Mouse (Mus musculus): Measurements from ENCODE around the gene Abhd12b. TPM values are rescaled to one million over a fixed set of nuclear protein-coding genes. Genes with fewer than 3 reads are reported as not detected.

Abhd12b gene
- polyA plus RNA-seq, 1 experiment from 2014 or later = 0.34 TPM

GRCm38 (mm10) chr12:70216229-70216800 is 62.4 kb downstream of the Abhd12b start:
- Histone ChIP-seq H3K27me3 (no peaks in the 10 kb centered on the region), H3K36me3 (no peaks in the 10 kb centered on the region), H3K9me3 (no peaks in the 10 kb centered on the region), H3K27ac (no peak overlapping the region; the same call in 1 of the 2 replicates), H3K9ac (replicated peaks) (no peak overlapping the region), H3K4me3 (replicated peaks) (no peak overlapping the region), H3K4me2 (replicated peaks) (no peak overlapping the region), H3K4me1 (replicated peaks) (peaks cover 6% of the 10 kb centered on the region)
- WGBS = 39% methylated on average over 16 of the region's 16 CpGs
- ATAC-seq = no peak

DNA sequence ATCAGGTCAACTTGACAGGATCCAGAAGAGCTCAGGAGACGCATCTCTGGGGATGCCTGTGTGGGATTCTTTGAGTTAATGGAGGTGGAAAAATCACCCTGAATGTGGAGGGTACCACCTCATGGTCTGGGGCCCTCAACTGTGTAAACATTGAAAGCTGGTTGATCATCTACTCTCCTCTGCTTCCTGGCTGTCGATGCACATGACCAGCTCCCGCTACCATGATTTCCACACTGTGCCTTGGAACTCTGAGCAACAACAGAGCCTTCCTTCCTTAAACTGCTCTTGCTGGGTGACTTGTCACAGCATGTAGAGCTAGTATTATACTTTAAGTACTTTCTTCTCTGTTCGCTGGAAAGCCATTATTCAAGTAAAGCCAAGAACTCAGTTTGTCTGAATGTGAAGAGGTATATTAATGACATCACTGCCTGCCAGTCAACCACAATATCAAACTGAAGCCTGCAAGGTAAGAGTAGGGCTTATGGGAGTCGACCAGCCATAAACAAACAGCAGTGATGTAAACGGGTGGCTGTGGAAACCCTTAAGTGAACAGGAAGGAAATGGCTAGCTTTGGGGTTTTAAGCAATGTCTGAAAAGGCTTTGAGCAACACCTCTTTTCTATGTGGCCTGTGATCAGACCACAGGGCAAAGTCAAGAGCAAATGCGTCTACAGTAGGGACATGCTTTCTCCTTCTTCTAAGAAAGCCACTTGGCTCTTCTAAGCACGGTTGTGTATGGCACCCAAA is 65.0 kb downstream of the Abhd12b start:
- WGBS = 84% methylated on average over 8 of the region's 8 CpGs
- Histone ChIP-seq H3K27ac (no peak overlapping the region), H3K36me3 (no peaks in the 10 kb centered on the region), H3K4me2 (replicated peaks) (no peak overlapping the region), H3K9me3 (no peaks in the 10 kb centered on the region), H3K9ac (replicated peaks) (no peak overlapping the region), H3K4me3 (replicated peaks) (no peak overlapping the region), H3K27me3 (no peaks in the 10 kb centered on the region), H3K4me1 (replicated peaks) (peaks cover 15% of the 10 kb centered on the region)
- no peak for ATAC-seq

- Histone ChIP-seq H3K9me3 (no peaks in the 10 kb centered on the region), H3K4me1 (replicated peaks) (peaks cover 10% of the 10 kb centered on the region), H3K4me3 (replicated peaks) (no peak overlapping the region), H3K9ac (replicated peaks) (no peak overlapping the region), H3K36me3 (no peaks in the 10 kb centered on the region), H3K27ac (no peak overlapping the region), H3K27me3 (peaks cover 7% of the 10 kb centered on the region), H3K4me2 (replicated peaks) (no peak overlapping the region)
- ATAC-seq = no peak
- WGBS = 83% methylated on average over 5 of the region's 5 CpGs
Measured at GRCm38 (mm10) chr12:70221425-70221824, 67.5 kb downstream of the Abhd12b start.

GRCm38 (mm10) chr12:70223331-70223730 is 69.4 kb downstream of the Abhd12b start:
- Histone ChIP-seq H3K36me3 (no peaks in the 10 kb centered on the region), H3K4me1 (replicated peaks) (peaks cover 24% of the 10 kb centered on the region), H3K9ac (replicated peaks) (no peak overlapping the region), H3K4me2 (replicated peaks) (no peak overlapping the region), H3K9me3 (no peaks in the 10 kb centered on the region), H3K27me3 (peaks cover 18% of the 10 kb centered on the region), H3K27ac (no peak overlapping the region), H3K4me3 (replicated peaks) (no peak overlapping the region)
- WGBS = 66% methylated on average over 4 of the region's 4 CpGs
- no peak for ATAC-seq

DNA sequence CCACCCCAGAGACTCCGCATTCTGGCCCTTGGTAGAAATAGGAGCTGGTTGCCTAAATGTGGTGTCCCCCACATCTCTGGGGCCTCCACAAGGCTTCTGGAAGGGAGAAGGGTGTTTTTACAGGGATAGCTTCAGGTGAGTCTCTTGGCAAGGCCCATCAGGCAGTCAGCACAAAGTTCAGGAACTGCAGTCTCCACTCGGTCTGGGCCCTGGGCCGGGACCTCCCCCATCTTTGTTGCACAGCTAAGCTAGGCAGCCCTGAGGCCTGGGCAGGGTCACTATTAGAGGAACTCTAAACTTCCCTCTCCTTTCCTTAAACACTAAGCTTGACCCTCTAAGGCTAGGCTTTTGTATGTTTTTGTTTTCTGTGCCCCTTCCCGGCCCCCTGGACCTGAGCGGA is 72.7 kb downstream of the Abhd12b start:
- no peaks in the 10 kb centered on the region for H3K36me3 ChIP-seq
- peak; percentile 27; the same call in 1 of the 2 replicates for ATAC-seq
- no peak overlapping the region for H3K27ac ChIP-seq
- no peaks in the 10 kb centered on the region for H3K9me3 ChIP-seq
- WGBS = 28% methylated on average over 5 of the region's 5 CpGs
- peak overlapping the region; percentile 46 for H3K4me3 ChIP-seq (replicated peaks)
- H3K9ac ChIP-seq (replicated peaks) = peak overlapping the region; percentile 64; the same call in 1 of the 2 replicates
- H3K27me3 ChIP-seq = peaks cover 21% of the 10 kb centered on the region
- peaks cover 25% of the 10 kb centered on the region for H3K4me1 ChIP-seq (replicated peaks)
- H3K4me2 ChIP-seq (replicated peaks) = peak overlapping the region; percentile 87

DNA sequence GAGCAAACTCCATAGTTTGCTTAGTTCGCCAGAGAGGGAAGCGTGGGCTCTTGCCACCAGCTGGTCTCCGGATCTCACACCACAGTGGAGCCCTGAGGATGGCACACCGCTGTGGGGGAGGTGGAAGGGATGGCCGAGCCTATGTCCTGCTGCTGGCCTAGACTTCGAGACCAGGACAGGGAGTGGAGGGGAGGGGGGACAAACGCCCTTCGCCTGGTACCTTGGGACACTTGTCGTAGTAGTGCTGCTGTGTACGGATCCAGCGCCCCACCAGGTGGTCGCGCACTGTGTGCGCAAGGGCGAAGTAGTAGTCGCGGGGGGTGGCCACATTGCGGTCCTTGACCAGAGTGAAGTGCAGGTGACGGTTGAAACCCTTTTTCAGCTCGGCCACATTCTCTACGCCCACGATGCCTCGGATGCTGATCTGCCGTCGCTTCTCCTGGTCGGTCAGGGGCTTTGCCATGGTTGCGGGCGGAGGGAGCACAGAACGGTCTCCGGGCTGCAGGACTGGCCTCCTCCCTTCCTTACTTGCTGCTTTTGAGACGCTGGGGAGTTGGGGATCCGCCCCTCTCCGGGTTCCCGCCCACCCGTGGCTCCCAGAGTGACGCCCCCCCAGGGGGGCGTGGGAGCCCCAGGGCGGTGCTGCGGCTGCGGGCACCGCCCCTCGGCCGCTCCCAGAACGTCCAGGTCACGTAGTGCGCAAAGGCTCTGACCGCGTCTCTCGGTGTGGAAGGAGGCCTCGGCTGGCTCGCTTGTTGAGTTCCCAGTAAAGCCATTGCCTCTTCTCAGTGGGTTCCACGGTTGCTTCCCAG is 73.4 kb downstream of the Abhd12b start:
- H3K9me3 ChIP-seq = no peaks in the 10 kb centered on the region
- H3K27ac ChIP-seq = no peak overlapping the region
- no peaks in the 10 kb centered on the region for H3K36me3 ChIP-seq
- H3K27me3 ChIP-seq = peaks cover 21% of the 10 kb centered on the region
- WGBS = 1% methylated on average over 46 of the region's 52 CpGs
- ATAC-seq = peak; percentile 81
- peak overlapping the region; percentile 64 for H3K9ac ChIP-seq (replicated peaks)
- H3K4me2 ChIP-seq (replicated peaks) = peak overlapping the region; percentile 87
- peak overlapping the region; percentile 46 for H3K4me3 ChIP-seq (replicated peaks)
- H3K4me1 ChIP-seq (replicated peaks) = peaks cover 31% of the 10 kb centered on the region

- 63% methylated on average over 11 of the region's 11 CpGs for WGBS
- no peak overlapping the region for H3K27ac ChIP-seq
- no peaks in the 10 kb centered on the region for H3K36me3 ChIP-seq
- no peak overlapping the region for H3K4me3 ChIP-seq (replicated peaks)
- peaks cover 21% of the 10 kb centered on the region for H3K27me3 ChIP-seq
- H3K4me1 ChIP-seq (replicated peaks) = peaks cover 26% of the 10 kb centered on the region
- no peak overlapping the region for H3K9ac ChIP-seq (replicated peaks)
- no peak for ATAC-seq
- H3K9me3 ChIP-seq = no peaks in the 10 kb centered on the region
- H3K4me2 ChIP-seq (replicated peaks) = peak overlapping the region; percentile 87; the same call in 1 of the 2 replicates
Measured at GRCm38 (mm10) chr12:70228155-70228554, 74.2 kb downstream of the Abhd12b start.

DNA sequence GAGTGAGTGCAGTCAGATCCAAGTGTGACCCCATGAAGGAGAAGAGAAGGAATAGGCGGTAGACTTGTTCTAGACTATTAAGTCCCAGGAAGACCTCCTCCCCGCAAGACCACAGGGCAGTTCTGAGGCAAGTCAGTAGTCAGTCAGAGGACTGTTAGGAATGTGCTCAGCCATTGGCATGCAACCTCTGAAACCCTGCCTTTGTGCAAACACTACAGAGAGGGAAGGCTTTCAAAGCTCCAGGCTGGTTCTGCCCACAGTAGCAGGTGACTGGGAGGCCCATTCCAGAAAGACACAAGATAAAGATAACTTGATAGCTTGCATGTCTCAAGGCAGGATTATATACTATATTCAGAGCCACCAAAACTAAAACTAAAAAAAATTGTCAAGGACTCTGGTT is 77.4 kb downstream of the Abhd12b start, which contains the start of gene Pygl:
Gene Pygl, minus strand, starts transcription at position 195 of the 400 bp plus-strand sequence.
- peaks cover 15% of the 10 kb centered on the region for H3K27me3 ChIP-seq
- no peak within 1 kb of the TSS for H3K4me2 ChIP-seq (replicated peaks)
- no peaks in the 10 kb centered on the region for H3K9me3 ChIP-seq
- peaks cover 27% of the 10 kb centered on the region for H3K4me1 ChIP-seq (replicated peaks)
- H3K36me3 ChIP-seq = no peaks in the 10 kb centered on the region
- no peak within 1 kb of the TSS for H3K4me3 ChIP-seq (replicated peaks)
- no peak for ATAC-seq
- H3K27ac ChIP-seq = no peak within 1 kb of the TSS
- H3K9ac ChIP-seq (replicated peaks) = no peak within 1 kb of the TSS
- 77% methylated on average over 2 of the region's 2 CpGs for WGBS

GRCm38 (mm10) chr12:70232020-70232544 is 78.1 kb downstream of the Abhd12b start:
- H3K36me3 ChIP-seq = no peaks in the 10 kb centered on the region
- H3K27ac ChIP-seq = no peak overlapping the region
- H3K4me2 ChIP-seq (replicated peaks) = no peak overlapping the region
- H3K4me1 ChIP-seq (replicated peaks) = peaks cover 21% of the 10 kb centered on the region
- H3K9ac ChIP-seq (replicated peaks) = no peak overlapping the region
- no peak overlapping the region for H3K4me3 ChIP-seq (replicated peaks)
- H3K9me3 ChIP-seq = no peaks in the 10 kb centered on the region
- 37% methylated on average over 5 of the region's 5 CpGs for WGBS
- peaks cover 9% of the 10 kb centered on the region; the same call in 1 of the 2 replicates for H3K27me3 ChIP-seq
- ATAC-seq = no peak
